Mouse (Mus musculus): ENCODE measurements around the gene Gm16368.
"Not testable (repeated sequence)": the region's sequence is repeated elsewhere in the genome, so short reads cannot be mapped to it uniquely, and the experiment has no call there.

The Gm16368 gene

GRCm38 (mm10) chr12:88083397-88083796, at the start of gene Gm16368:
TSS of gene Gm16368 (plus strand) at chr12:88083697.
- not testable (repeated sequence) for DNase-seq (ENCODE audit: low read depth, low spot score)

- DNase-seq (ENCODE audit: low read depth, low spot score): not testable (repeated sequence)
Observed at GRCm38 (mm10) chr12:88039062-88039461, 44.4 kb upstream of the Gm16368 start.

GRCm38 (mm10) chr12:88039703-88040102, 43.8 kb upstream of the Gm16368 start:
- DNase-seq (ENCODE audit: low read depth, low spot score): not testable (repeated sequence)

GRCm38 (mm10) chr12:88045226-88045625, 38.3 kb upstream of the Gm16368 start:
- DNase-seq (ENCODE audit: low read depth, low spot score): not testable (repeated sequence)
